Mouse (Mus musculus): ENCODE results near the gene Zfp39.
"Not testable (repeated sequence)": the region's sequence is repeated elsewhere in the genome, so short reads cannot be mapped to it uniquely, and the experiment has no call there.

Gene Zfp39

GRCm38 (mm10) chr11:58918759-58919158 lies 14.7 kb upstream of the Zfp39 start:
- no peak for DNase-seq

DNA sequence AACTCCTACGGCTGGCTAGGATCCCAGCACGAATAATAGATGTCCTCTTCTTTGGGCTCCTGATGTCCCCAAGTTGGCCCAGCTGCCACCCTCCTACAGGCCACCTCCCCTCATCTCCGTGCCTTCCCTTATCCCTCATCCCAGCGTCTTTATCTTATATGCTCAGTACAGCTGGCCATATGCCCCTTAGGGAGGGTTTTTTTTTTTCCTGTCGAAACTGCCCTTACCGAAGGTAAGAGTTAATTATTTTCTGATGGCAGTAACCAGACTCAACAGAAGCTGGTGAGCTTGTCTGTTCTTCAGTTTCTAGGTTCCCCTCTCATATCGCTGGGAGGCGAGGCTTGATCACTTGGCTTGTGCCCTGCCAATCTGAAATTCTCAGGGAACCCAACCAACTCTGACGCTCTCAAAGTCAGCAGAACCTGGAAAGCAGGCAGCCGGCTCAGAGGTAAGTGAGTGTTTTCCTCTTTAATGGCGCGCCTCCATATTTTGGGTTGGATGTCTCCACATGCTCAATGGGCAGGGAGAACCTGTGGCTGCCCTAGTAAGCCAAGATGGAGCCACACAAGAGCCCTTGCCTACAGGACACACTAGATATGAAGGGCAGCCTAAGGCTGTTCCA lies 13.8 kb upstream of the Zfp39 start, which contains the start of gene Btnl10:
Gene Btnl10, plus strand, starts transcription at position 164 of the 622 bp plus-strand sequence.
- no peak for DNase-seq

GRCm38 (mm10) chr11:58916879-58917744 lies 13.1 kb upstream of the Zfp39 start:
- peak in 1 of 2 experiments; percentile 40 for DNase-seq

DNA sequence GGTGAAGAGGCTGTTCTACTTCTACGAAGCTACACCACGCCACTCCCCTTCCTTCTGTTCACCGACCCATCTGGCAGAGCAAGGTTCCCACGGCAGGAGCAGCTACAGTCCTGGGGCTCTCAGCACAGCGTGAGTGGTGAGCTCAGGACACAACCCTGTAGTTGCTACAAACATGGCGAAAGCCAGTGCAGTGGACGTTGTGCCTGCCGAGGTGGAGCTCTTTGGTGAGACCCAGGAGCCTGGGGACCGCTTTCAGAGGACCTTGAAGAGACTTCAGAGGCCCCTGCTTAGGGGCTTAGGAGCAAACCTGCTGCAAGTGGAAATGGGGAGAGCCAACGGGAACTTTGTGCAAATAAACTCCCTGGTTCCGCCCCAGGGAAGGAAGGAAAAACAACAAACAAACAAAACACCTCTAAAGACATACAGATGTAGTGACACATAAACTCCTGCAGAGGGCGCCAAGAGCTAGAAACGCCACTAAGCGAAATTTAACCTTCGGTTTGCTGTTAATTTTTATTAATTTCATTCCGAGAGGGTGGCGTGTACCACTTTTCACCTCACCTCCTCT lies 10.5 kb upstream of the Zfp39 start:
- DNase-seq, result peak in 1 of 2 experiments; percentile 23

- no peak for DNase-seq
These were observed 9.8 kb upstream of the Zfp39 start for GRCm38 (mm10) chr11:58913776-58914175.

DNA sequence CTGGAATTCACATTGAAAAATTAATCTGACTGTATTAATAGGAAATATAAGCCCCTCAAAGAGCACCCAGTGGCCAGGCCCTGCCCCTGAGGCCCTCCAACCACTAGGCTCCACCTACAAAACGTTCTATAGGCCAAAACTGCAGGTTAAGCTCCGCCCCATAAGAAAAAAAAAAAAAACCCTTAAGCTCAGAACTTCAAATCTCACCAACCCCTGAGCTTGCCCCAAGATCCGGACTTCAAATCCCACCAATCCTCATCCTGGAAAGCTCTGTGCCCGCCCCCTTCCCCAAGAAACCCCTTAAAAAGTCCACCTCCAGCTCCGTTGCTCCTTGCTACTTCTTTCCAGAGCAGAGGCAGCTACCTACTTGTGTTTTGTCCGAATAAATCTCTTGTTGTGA lies 813 bp upstream of the Zfp39 start:
- DNase-seq, result peak in 1 of 2 experiments; percentile 38

GRCm38 (mm10) chr11:58904410-58904718 lies 339 bp upstream of the Zfp39 start:
- no peak for DNase-seq

GRCm38 (mm10) chr11:58901080-58901479 lies 2.9 kb downstream of the Zfp39 start:
- DNase-seq, result no peak

DNA sequence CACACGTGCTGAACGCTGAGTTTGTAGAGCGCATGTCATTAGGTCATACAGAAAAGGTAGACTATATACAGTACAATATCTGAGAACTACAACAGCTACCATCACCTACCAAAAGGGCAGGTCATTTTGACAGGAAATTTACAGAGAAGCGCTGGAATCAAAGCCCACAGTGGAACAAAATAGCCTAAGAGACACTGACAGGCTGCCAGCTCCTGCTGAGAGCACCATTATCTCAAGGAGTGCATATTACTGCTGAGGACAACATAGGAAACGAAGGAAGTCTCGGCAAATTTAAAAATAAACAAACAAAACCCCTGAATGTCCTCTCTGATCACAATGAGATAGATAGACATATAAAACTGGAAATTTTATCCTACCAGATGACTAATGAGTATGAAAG lies 6.5 kb downstream of the Zfp39 start:
- DNase-seq, result no peak

DNA sequence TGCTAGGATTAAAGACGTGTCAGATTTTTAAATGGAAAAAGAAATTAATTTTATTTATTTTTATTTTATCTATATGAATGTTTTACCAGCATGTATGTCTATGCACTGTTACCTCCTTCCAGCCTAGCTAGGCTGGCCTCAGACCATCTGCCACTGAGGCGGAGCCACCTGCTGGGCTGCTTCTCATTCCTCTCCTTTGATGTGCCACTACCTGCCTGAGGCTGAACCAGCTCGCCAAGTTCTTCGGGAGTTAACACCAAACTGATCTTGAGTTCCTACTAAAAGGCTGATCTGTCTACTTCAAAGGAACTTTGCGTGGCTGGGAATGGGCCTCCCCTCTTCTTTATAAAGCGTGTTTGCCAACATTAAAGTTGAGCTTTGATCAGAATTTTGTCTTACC lies 9.6 kb downstream of the Zfp39 start:
- DNase-seq, result no peak

- DNase-seq, result no peak
These were observed 13.5 kb downstream of the Zfp39 start for GRCm38 (mm10) chr11:58890511-58890910.

- no peak for DNase-seq
These were observed 20.3 kb downstream of the Zfp39 start for GRCm38 (mm10) chr11:58883756-58884155.

- DNase-seq, result peak; percentile 36 to 52
These were observed 33.1 kb downstream of the Zfp39 start for GRCm38 (mm10) chr11:58870961-58871360.

- DNase-seq, result peak in 1 of 2 experiments; percentile 15
These were observed 36.1 kb downstream of the Zfp39 start for GRCm38 (mm10) chr11:58867954-58868330.

DNA sequence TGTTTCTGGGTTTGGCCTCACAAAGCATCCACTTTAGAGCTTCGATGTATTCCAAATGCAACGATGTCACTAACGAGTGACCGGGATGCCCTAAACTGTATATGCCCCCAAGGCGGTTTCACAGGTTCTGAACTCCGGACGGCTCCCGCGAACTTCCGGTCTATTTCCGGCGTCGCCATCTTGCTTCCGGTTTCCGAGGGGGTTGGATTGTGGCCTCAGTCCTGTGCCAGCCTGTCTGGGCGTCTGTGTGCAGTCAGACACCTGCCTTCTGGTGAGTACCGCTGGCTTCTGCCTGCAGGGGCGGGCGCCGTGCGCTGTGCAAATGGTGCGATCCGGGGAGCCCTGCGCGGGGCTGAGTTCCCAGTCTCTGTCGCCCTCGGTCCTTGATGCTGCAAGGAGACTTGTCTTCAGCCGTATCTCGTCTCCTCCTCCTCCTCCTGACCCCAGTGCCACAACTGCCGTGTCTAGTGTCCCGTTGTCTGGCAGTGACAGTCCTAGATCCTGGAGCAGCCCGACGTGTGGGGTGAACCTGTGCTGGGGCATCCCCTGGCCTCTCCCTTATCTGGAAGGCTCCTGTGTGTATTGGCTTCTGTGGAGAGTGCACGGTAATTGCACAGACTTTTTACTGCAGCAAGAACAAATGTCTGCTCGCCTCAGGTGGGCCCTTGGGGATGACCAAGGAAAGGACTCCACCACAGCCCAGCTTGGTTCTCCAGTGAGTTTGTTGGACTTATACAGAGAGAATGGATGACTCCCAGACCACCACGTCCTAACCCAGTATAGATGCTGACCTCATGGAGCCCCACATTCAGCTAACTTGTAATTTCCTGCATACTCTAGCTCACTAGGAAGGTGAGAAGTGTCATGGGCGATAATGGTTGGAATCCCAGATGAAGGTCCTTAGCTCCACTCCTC lies 36.7 kb downstream of the Zfp39 start, which contains the start of gene 2810021J22Rik:
Gene 2810021J22Rik, plus strand, starts transcription at position 178 of the 915 bp plus-strand sequence.
- DNase-seq, result peak; percentile 73 to 81

- DNase-seq, result no peak
These were observed 43.3 kb downstream of the Zfp39 start for GRCm38 (mm10) chr11:58860744-58861143.

GRCm38 (mm10) chr11:58849731-58850130 lies 54.3 kb downstream of the Zfp39 start:
- DNase-seq, result no peak

- no peak for DNase-seq
These were observed 56.4 kb downstream of the Zfp39 start for GRCm38 (mm10) chr11:58847636-58848035.

DNA sequence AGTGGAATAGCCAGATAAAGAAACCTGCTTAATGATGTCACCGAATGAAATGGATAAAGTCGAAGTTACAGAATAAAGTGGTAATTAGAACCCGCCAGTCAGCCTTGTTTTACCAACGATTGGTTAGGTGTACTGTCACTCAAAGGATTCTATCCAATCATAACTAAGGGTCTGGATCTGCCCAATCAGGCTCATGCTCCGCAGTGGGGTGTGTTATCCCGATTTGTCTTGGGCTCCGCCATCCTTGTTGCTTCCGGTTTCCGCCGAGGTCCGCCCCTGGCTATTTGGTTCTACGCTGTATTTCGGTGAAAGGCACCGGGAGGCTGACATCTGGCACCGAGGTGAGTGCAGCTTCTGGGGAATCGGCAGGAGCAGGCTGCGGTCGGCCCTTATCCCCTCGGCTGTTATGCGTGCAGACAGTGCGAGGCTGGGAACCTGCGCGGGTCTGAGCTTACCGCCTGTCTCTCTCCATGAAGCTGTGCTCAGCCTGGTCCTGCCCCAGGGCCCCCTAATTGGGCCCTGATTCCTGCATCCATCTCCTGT lies 57.0 kb downstream of the Zfp39 start, which contains the start of gene Gm12258:
Gene Gm12258, plus strand, starts transcription at position 240 of the 543 bp plus-strand sequence.
- DNase-seq, result peak; percentile 90 to 97

DNA sequence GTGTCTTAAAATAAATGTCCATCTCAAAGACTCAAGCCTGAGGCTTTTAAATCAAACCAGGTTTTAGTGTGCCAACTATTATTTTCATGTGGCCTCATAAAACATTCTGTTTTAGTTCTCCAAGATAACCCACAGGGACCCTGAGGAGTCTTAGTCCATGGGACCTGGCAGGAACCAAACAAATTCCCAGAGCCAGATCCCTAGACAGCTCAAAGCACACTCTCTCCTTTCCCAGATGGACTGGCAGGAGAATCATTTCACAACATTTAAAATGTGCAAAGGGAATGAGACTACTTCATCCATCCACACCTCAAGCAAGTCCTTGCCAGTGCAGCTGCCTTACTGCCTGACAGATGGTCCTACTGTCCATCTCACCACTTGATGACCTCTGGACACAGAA lies 65.1 kb downstream of the Zfp39 start, which contains the start of gene Olfr311:
Gene Olfr311, plus strand, starts transcription at position 301 of the 400 bp plus-strand sequence.
- DNase-seq, result not testable (repeated sequence)
